Mouse (Mus musculus) liver, embryonic 11.5 days (tissue): ENCODE measurements around the gene Klf17. TPM values are rescaled to one million over a fixed set of nuclear protein-coding genes. Genes with fewer than 3 reads are reported as not detected.
"Not testable (repeated sequence)": the region's sequence is repeated elsewhere in the genome, so short reads cannot be mapped to it uniquely, and the experiment has no call there.

Experiments
- ATAC-seq: fragments of 200-750 bp; cut with Nextera tagmentation; replicated peaks from 2 replicates; pipeline ENCODE4 v1.8.0; 2017; ENCODE audit warnings: moderate number of reproducible peaks, mild to moderate bottlenecking, moderate TSS enrichment, moderate library complexity; ENCODE audit not compliant: low FRiP score
- DNase-seq: peaks from one replicate; pipeline ENCODE4 v3.0.0-alpha.2; 2017; ENCODE audit warnings: low spot score
- H3K27ac ChIP-seq: fragments of 300-500 bp; sonication (generic); 2 replicates; pipeline ENCODE4 v1.5.1; 2014; ENCODE audit warnings: mild to moderate bottlenecking, low read depth, low read length, control low read depth
- H3K27me3 ChIP-seq: fragments of 300-500 bp; sonication (generic); replicated peaks from 2 replicates; pipeline ENCODE4 v1.6.1; 2014; ENCODE audit warnings: low read length, mixed read lengths; ENCODE audit not compliant: control insufficient read depth, insufficient read depth
- H3K36me3 ChIP-seq: fragments of 300-500 bp; sonication (generic); 2 replicates; pipeline ENCODE4 v1.6.1; 2014; ENCODE audit warnings: mild to moderate bottlenecking, low read length, moderate library complexity, mixed read lengths; ENCODE audit not compliant: control insufficient read depth, insufficient read depth
- H3K4me1 ChIP-seq: fragments of 300-500 bp; sonication (generic); replicated peaks from 2 replicates; pipeline ENCODE4 v1.6.1; 2014; ENCODE audit warnings: low read length, mixed read lengths; ENCODE audit not compliant: control insufficient read depth, insufficient read depth
- H3K4me2 ChIP-seq: fragments of 300-500 bp; sonication (generic); 2 replicates; pipeline ENCODE4 v1.6.1; 2014; ENCODE audit warnings: mild to moderate bottlenecking, control low read depth, moderate library complexity
- H3K4me3 ChIP-seq: fragments of 300-500 bp; sonication (generic); 2 replicates; pipeline ENCODE4 v1.5.1; 2014; ENCODE audit warnings: low read depth, low read length, control low read depth
- H3K9ac ChIP-seq: fragments of 300-500 bp; sonication (generic); 2 replicates; pipeline ENCODE4 v1.6.1; 2014; ENCODE audit warnings: low read depth, low read length, control low read depth
- H3K9me3 ChIP-seq: fragments of 300-500 bp; sonication (generic); 2 replicates; pipeline ENCODE4 v1.6.1; 2016; ENCODE audit warnings: low read length, inconsistent platforms, mixed read lengths; ENCODE audit not compliant: control insufficient read depth
- WGBS: fragments of 180-500 bp; shearing (Covaris S2); extraction: QIAGEN DNeasy Blood & Tissue Kit; methylation state at CpG from one replicate; pipeline ENCODE4 v1.1.7; 2014; 5-methylcytosine and 5-hydroxymethylcytosine counted together
- polyA plus RNA-seq: library from polyadenylated mRNA; unstranded; fragments of >200 nt; fragmentation: Nextera tagmentation; extraction: Ambion mirVana; gene quantifications from 2 replicates; pipeline ENCODE4 v1.2.1, GENCODE M21; 2014

Klf17 gene
- polyA plus RNA-seq, 1 experiment from 2014 or later: not detected

- Histone ChIP-seq H3K36me3 (no peaks in the 10 kb centered on the region), H3K27me3 (no peaks in the 10 kb centered on the region), H3K4me2 (no peak overlapping the region), H3K4me3 (no peak overlapping the region), H3K27ac (no peak overlapping the region), H3K9ac (no peak overlapping the region), H3K4me1 (no peaks in the 10 kb centered on the region), H3K9me3 (no peaks in the 10 kb centered on the region)
- ATAC-seq (no peak), DNase-seq (no peak)
- WGBS: 40% methylated on average over 9 of the region's 9 CpGs
Observed at GRCm38 (mm10) chr4:117772960-117773359, 7.5 kb upstream of the Klf17 start.

DNA sequence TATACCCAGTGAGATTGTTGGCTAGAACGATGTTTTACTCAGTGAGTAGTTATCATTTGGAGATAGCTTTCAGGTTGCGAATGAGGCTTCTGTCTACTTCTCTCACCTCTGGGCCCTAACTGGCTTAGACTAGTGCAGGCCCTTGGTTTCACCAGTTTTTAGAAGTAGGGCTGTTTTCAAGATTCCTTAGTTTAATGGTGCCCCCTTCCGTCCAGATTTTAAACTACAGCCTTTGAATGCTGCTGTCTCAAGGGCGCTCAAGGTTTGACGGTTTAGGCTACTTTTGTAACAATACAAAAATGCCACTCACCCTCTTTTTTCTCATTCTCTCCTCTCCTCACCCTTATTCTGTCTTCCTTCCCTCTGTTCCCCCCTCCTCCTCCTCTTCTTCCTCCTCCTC lies 5.5 kb upstream of the Klf17 start:
- DNase-seq: peak; percentile 52
- Histone ChIP-seq H3K9me3 (no peaks in the 10 kb centered on the region), H3K27ac (no peak overlapping the region), H3K27me3 (no peaks in the 10 kb centered on the region), H3K4me2 (no peak overlapping the region), H3K4me1 (no peaks in the 10 kb centered on the region), H3K4me3 (no peak overlapping the region), H3K9ac (no peak overlapping the region), H3K36me3 (no peaks in the 10 kb centered on the region)
- WGBS: 22% methylated on average over 5 of the region's 5 CpGs
- ATAC-seq: no peak

DNA sequence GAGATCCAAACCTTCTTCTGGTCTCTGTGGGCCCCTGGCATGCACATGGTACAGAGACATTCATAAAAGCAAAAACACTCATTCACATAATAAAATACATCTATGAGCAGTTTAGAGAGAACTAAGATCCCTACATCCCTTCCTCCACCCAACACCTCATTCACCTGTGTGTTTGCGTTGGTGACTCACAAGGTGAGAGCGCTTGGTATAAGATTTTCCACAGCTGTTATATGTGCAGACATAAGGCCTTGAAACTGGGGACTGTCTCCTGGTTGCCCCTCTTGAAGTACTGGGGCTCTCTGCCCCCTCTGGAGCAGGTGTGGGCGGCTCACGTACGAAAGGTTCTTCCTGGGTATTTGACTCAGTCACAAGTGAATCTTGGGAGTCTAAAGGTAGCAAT lies 5.3 kb downstream of the Klf17 start:
- WGBS: 86% methylated on average over 5 of the region's 5 CpGs
- no peak for ATAC-seq
- no peaks in the 10 kb centered on the region for H3K36me3 ChIP-seq
- no peaks in the 10 kb centered on the region for H3K4me1 ChIP-seq
- DNase-seq: no peak
- no peak overlapping the region for H3K27ac ChIP-seq
- H3K4me3 ChIP-seq: no peak overlapping the region
- H3K27me3 ChIP-seq: no peaks in the 10 kb centered on the region
- no peak overlapping the region for H3K9ac ChIP-seq
- no peaks in the 10 kb centered on the region for H3K9me3 ChIP-seq
- H3K4me2 ChIP-seq: no peak overlapping the region

DNA sequence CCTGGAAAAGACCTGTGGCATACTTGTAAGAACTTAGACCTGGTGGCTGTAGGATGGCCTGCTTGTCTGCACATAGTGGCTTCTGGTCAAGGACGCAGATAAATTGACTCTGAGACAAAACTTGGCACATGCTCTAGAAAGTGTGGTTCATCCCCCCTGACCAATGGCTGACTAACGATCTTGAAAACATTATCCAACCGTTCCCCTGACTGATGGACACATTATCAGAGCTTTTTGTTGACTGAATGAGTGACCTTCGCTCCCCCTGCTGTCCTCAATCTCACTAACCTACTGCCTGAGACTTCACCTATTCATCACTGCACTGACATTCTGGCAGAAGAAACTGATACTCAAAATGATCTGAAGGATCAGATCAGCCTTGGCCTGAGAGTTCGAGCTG lies 13.0 kb downstream of the Klf17 start:
- H3K9me3 ChIP-seq, H3K27ac ChIP-seq, H3K36me3 ChIP-seq, H3K4me1 ChIP-seq, H3K27me3 ChIP-seq, ATAC-seq, DNase-seq, H3K4me3 ChIP-seq, H3K4me2 ChIP-seq, H3K9ac ChIP-seq: not testable (repeated sequence)
- 65% methylated on average over 5 of the region's 5 CpGs for WGBS

DNA sequence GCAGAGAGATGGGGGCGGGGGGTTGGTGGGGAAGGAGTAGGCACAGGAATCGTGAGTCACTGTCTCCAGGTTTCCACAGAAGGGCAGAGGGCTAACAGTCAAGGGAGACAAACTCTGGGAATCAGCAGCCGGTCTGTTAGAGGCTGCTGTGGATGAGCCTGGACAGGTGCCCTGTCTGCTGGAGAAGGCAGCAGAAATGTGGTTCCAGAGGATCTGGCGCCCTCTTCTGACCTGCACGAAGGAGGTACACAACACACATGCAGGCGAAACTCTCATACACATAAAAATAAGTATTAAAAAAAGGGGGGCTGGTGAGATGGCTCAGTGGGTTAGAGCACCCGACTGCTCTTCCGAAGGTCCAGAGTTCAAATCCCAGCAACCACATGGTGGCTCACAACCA lies 27.9 kb downstream of the Klf17 start:
- Histone ChIP-seq H3K9me3 (no peaks in the 10 kb centered on the region), H3K4me3 (no peak overlapping the region), H3K27ac (no peak overlapping the region), H3K27me3 (no peaks in the 10 kb centered on the region), H3K36me3 (no peaks in the 10 kb centered on the region), H3K9ac (no peak overlapping the region), H3K4me1 (no peaks in the 10 kb centered on the region), H3K4me2 (no peak overlapping the region)
- WGBS: 45% methylated on average over 8 of the region's 8 CpGs
- ATAC-seq (no peak), DNase-seq (no peak)

GRCm38 (mm10) chr4:117731926-117732325 lies 33.5 kb downstream of the Klf17 start:
- Histone ChIP-seq H3K9me3 (no peaks in the 10 kb centered on the region), H3K27me3 (no peaks in the 10 kb centered on the region), H3K4me1 (no peaks in the 10 kb centered on the region), H3K36me3 (no peaks in the 10 kb centered on the region), H3K9ac (no peak overlapping the region), H3K4me2 (no peak overlapping the region), H3K27ac (no peak overlapping the region), H3K4me3 (no peak overlapping the region)
- 82% methylated on average over 3 of the region's 3 CpGs for WGBS
- ATAC-seq (no peak), DNase-seq (no peak)

DNA sequence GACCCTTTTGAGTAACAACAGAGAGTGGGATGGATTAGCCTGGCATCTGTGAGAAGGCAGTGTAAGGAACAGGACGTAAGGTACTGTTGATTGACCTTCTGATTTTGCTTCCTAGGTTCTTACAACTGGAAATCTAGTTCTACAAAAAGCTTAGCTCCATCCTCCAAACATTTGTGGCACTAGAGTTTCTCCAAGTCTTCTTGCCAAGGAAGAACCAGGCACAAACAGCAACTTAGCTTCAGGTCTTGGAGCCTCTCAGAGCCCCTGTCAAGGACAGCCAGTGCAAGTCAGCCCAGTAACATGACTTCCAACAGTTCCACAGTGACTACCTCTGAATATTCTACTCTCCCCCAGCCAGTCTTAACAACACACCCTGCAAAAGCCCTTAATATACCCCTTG lies 41.3 kb downstream of the Klf17 start, which contains the start of gene Gm12845:
TSS of gene Gm12845 (plus strand) at position 301 of the 400 bp plus-strand sequence.
- Histone ChIP-seq H3K27me3 (no peaks in the 10 kb centered on the region), H3K36me3 (no peaks in the 10 kb centered on the region), H3K4me2 (no peak within 1 kb of the TSS), H3K4me1 (no peaks in the 10 kb centered on the region), H3K27ac (no peak within 1 kb of the TSS), H3K4me3 (no peak within 1 kb of the TSS), H3K9me3 (no peaks in the 10 kb centered on the region), H3K9ac (no peak within 1 kb of the TSS)
- ATAC-seq: no peak
- DNase-seq: no peak
- 80% methylated on average over 1 of the region's 1 CpGs for WGBS

GRCm38 (mm10) chr4:117713303-117714098 lies 51.9 kb downstream of the Klf17 start:
- Histone ChIP-seq H3K27ac (no peak overlapping the region), H3K4me1 (no peaks in the 10 kb centered on the region), H3K36me3 (no peaks in the 10 kb centered on the region), H3K9ac (no peak overlapping the region), H3K4me3 (no peak overlapping the region), H3K27me3 (no peaks in the 10 kb centered on the region), H3K9me3 (no peaks in the 10 kb centered on the region), H3K4me2 (no peak overlapping the region)
- 56% methylated on average over 6 of the region's 6 CpGs for WGBS
- DNase-seq (no peak), ATAC-seq (no peak)

GRCm38 (mm10) chr4:117712314-117712713 lies 53.1 kb downstream of the Klf17 start:
- ATAC-seq (no peak), DNase-seq (no peak)
- no peaks in the 10 kb centered on the region for H3K4me1 ChIP-seq
- H3K4me3 ChIP-seq: no peak overlapping the region
- no peak overlapping the region for H3K4me2 ChIP-seq
- H3K9me3 ChIP-seq: no peaks in the 10 kb centered on the region
- H3K36me3 ChIP-seq: no peaks in the 10 kb centered on the region
- H3K27me3 ChIP-seq: no peaks in the 10 kb centered on the region
- no peak overlapping the region for H3K9ac ChIP-seq
- WGBS: 71% methylated on average over 3 of the region's 3 CpGs
- H3K27ac ChIP-seq: no peak overlapping the region
